25 mouse cellular contexts compared by ENCODE assay signal in the genomic region with DNA sequence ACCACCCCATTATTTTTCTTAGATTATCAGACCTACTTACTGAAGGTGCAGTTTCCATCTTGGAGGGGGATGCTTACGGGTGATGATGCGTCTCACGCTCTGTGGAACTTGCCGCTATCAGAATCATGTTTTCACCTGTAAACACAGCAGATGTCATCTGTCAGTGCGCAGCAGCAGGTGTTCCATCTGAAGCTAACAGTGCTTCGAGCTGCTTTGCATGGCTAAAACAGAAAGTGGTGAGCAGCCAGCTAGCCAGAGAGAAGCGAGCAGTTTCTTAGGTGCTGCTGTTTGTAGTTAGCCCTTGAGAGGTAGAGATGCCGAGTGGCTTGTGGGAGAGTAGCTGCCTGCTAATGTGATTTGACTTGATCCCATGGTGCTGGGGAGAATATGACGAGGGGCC. TPM values are rescaled to one million over a fixed set of nuclear protein-coding genes. Genes with fewer than 3 reads are reported as not detected.
DNase-seq lines count a peak whose midpoint lies in the region; ATAC-seq and TF ChIP-seq lines count a peak whose summit lies in the region.
"Had no signal": no experiment of that assay in that cellular context is flagged by ENCODE, and none has a peak within 500 bp of the region (broad histone marks: within the 10 kb centered on the region; RNA-seq: fewer than 3 reads in every experiment).

No protein-coding gene starts in this region.

- no peak for ATAC-seq in liver, embryonic 14.5 days (ENCODE audit: insufficient read depth)
- no peak for ATAC-seq in liver, postnatal 0 days
- ATAC-seq: forebrain, embryonic 14.5 days; forebrain, postnatal 0 days; hindbrain, postnatal 0 days had no signal

- H3K9me3 ChIP-seq in liver, embryonic 14.5 days (ENCODE audit: control insufficient read depth, low read length): no peaks in the 10 kb centered on the region
- no peaks in the 10 kb centered on the region for H3K9me3 ChIP-seq in liver, postnatal 0 days (ENCODE audit: low read length)
- H3K9me3 ChIP-seq: embryonic facial prominence, embryonic 12.5 days; embryonic facial prominence, embryonic 15.5 days; heart, embryonic 10.5 days; heart, embryonic 13.5 days had no signal

- TF ChIP-seq CTCF in gastrocnemius, adult 2 months (IDR thresholded peaks at IDR 0.05): no peak
- TF ChIP-seq CTCF in liver, embryonic 14.5 days (IDR thresholded peaks at IDR 0.05; ENCODE audit: low read depth): no peak
- TF ChIP-seq CTCF in liver, postnatal 0 days (IDR thresholded peaks at IDR 0.05; ENCODE audit: low read depth): no peak

- peaks cover 18 to 28% of the 10 kb centered on the region in 2 experiments for H3K4me1 ChIP-seq in liver, embryonic 14.5 days (replicated peaks; ENCODE audit: control insufficient read depth in 2 of 2, insufficient read depth in 2 of 2, low read length in 1 of 2)
- H3K4me1 ChIP-seq in liver, postnatal 0 days (ENCODE audit: insufficient read depth): peaks cover 9% of the 10 kb centered on the region; the same call in 1 of the 2 replicates
- H3K4me1 ChIP-seq: embryonic facial prominence, embryonic 12.5 days; embryonic facial prominence, embryonic 15.5 days; heart, embryonic 13.5 days had no signal

- no peak for DNase-seq in gastrocnemius, adult 2 months
- no peak for DNase-seq in gastrocnemius, postnatal 4 days (ENCODE audit: low spot score in 2 of 2)
- no peak for DNase-seq in liver, embryonic 14.5 days (ENCODE audit: low read depth in 3 of 3, low spot score in 3 of 3)
- DNase-seq in liver, postnatal 0 days: no peak
- DNase-seq in splenic B cell, adult 2 months (ENCODE audit: low read depth, low spot score): peak; percentile 34
- DNase-seq in right cerebral cortex, postnatal 10 days (ENCODE audit: low spot score in 2 of 2): no peak
- DNase-seq: adrenal gland, adult 2 months; adrenal gland, postnatal 14 days; B cell, adult 2 months; cerebellum, adult 11 months; cerebellum, adult 2 months; cerebellum, adult 9-11 months; cerebellum, postnatal 25 days; forebrain, postnatal 0 days; gastrocnemius, postnatal 25 days; heart, adult 2 months; heart, postnatal 14 days; heart, postnatal 4 days had no signal

- peak overlapping the region; percentile 49; the same call in 1 of the 2 replicates for H3K27ac ChIP-seq in gastrocnemius, adult 2 months
- peak overlapping the region; percentile 74; the same call in 1 of the 2 replicates for H3K27ac ChIP-seq in liver, embryonic 14.5 days
- H3K27ac ChIP-seq in liver, postnatal 0 days (ENCODE audit: low read depth): no peak overlapping the region
- H3K27ac ChIP-seq: embryonic facial prominence, embryonic 12.5 days; embryonic facial prominence, embryonic 15.5 days; heart, adult 2 months; heart, embryonic 10.5 days; heart, embryonic 13.5 days; hindbrain, embryonic 14.5 days; hindbrain, postnatal 0 days had no signal

- TF ChIP-seq EP300 in liver, embryonic 14.5 days (IDR thresholded peaks at IDR 0.05; ENCODE audit: low read depth): no peak
- no peak for TF ChIP-seq EP300 in liver, postnatal 0 days (IDR thresholded peaks at IDR 0.05; ENCODE audit: low read depth)

- no peak overlapping the region for H3K9ac ChIP-seq in liver, embryonic 14.5 days (replicated peaks)
- no peak overlapping the region for H3K9ac ChIP-seq in liver, postnatal 0 days (replicated peaks)
- H3K9ac ChIP-seq: embryonic facial prominence, embryonic 12.5 days; embryonic facial prominence, embryonic 15.5 days; forebrain, postnatal 0 days; heart, embryonic 13.5 days; hindbrain, embryonic 14.5 days had no signal

- no peak overlapping the region for H3K4me3 ChIP-seq in gastrocnemius, adult 2 months
- H3K4me3 ChIP-seq in liver, embryonic 14.5 days (ENCODE audit: insufficient read depth in 1 of 2, low read depth in 2 of 2, low read length in 2 of 2): no peak overlapping the region
- H3K4me3 ChIP-seq in liver, postnatal 0 days (ENCODE audit: low read depth, low read length): no peak overlapping the region
- H3K4me3 ChIP-seq: embryonic facial prominence, embryonic 12.5 days; embryonic facial prominence, embryonic 15.5 days; heart, adult 2 months; heart, embryonic 10.5 days; heart, embryonic 13.5 days had no signal

- H3K36me3 ChIP-seq in liver, embryonic 14.5 days (replicated peaks; ENCODE audit: control insufficient read depth, insufficient read depth, low read depth): peaks cover 51% of the 10 kb centered on the region
- H3K36me3 ChIP-seq in liver, postnatal 0 days (replicated peaks; ENCODE audit: insufficient read depth, low read length): peaks cover 69% of the 10 kb centered on the region
- H3K36me3 ChIP-seq in splenic B cell, adult 2 months (ENCODE audit: control insufficient read depth, insufficient read depth, low read length, poor library complexity, severe bottlenecking): peaks cover 8% of the 10 kb centered on the region

- no peak overlapping the region for H3K4me2 ChIP-seq in liver, embryonic 14.5 days (ENCODE audit: low read depth)
- H3K4me2 ChIP-seq in liver, postnatal 0 days (ENCODE audit: low read depth, low read length): no peak overlapping the region
- H3K4me2 ChIP-seq: embryonic facial prominence, embryonic 12.5 days; embryonic facial prominence, embryonic 15.5 days; heart, embryonic 13.5 days; hindbrain, embryonic 14.5 days had no signal

- intact Hi-C loops in gastrocnemius, adult 2 months (cut with DNase I): no loop called here

- 90% methylated on average over 9 of the region's 9 CpGs for WGBS in liver, embryonic 14.5 days (ENCODE audit: insufficient replicate concordance)
- 91% methylated on average over 9 of the region's 9 CpGs for WGBS in liver, postnatal 0 days (ENCODE audit: insufficient replicate concordance)

- no peaks in the 10 kb centered on the region for H3K27me3 ChIP-seq in liver, embryonic 14.5 days (ENCODE audit: control insufficient read depth, insufficient read depth, low read length)
- H3K27me3 ChIP-seq in liver, postnatal 0 days (ENCODE audit: insufficient read depth, low read length): no peaks in the 10 kb centered on the region
- H3K27me3 ChIP-seq in splenic B cell, adult 2 months (ENCODE audit: control insufficient read depth, insufficient read depth, low read length, poor library complexity, severe bottlenecking): no peaks in the 10 kb centered on the region
- H3K27me3 ChIP-seq: embryonic facial prominence, embryonic 12.5 days; embryonic facial prominence, embryonic 15.5 days; heart, embryonic 13.5 days had no signal

RNA-seq across cellular contexts. Expression of gene Elk4, which starts 21.0 kb away (rescaled TPM):
- total RNA-seq in gastrocnemius, adult 2 months (2021): 10 to 100 TPM; 69.6 to 76.1 TPM
- total RNA-seq in gastrocnemius, postnatal 4 days (2021): 10 to 100 TPM; 89.7 to 91.0 TPM
- polyA plus RNA-seq in liver, embryonic 14.5 days (2012; rRNA removed): 8.8 and 9.1 TPM in 2 replicates
- 8.9 and 12.0 TPM in 2 replicates for polyA plus RNA-seq in liver, embryonic 14.5 days (2014; fragmentation: Nextera tagmentation; extraction: Ambion mirVana)
- 10.7 and 14.6 TPM in 2 replicates for polyA plus RNA-seq in liver, postnatal 0 days (2015; fragmentation: Nextera tagmentation; extraction: Ambion mirVana)

RNA-seq across cellular contexts. Expression of gene Mfsd4a, which starts 39.4 kb away (rescaled TPM):
- 1 to 10 TPM; 4.4 to 9.8 TPM for total RNA-seq in gastrocnemius, adult 2 months (2021)
- total RNA-seq in gastrocnemius, postnatal 4 days (2021): 1 to 10 TPM; 1.7 to 2.5 TPM
- 0.02 TPM in 2 replicates for polyA plus RNA-seq in liver, embryonic 14.5 days (2012; rRNA removed)
- 2.6 and 4.1 TPM in 2 replicates for polyA plus RNA-seq in liver, embryonic 14.5 days (2014; fragmentation: Nextera tagmentation; extraction: Ambion mirVana)
- polyA plus RNA-seq in liver, postnatal 0 days (2015; fragmentation: Nextera tagmentation; extraction: Ambion mirVana): 2.3 and 2.8 TPM in 2 replicates
